Mouse (Mus musculus) G1E (cell line): Measurements from ENCODE around the gene Zkscan14.

ENCODE experiments used
- CTCF ChIP-seq: IDR thresholded peaks from 2 replicates; pipeline ENCODE4 v1.5.1; 2012; ENCODE audit warnings: low read depth, low read length, inconsistent platforms, mixed read lengths
- GATA1 ChIP-seq: IDR thresholded peaks from 2 replicates; pipeline ENCODE4 v1.6.1; 2012; ENCODE audit warnings: borderline replicate concordance, low read length, inconsistent platforms, mixed read lengths
- GATA2 ChIP-seq: IDR thresholded peaks from 2 replicates; pipeline ENCODE4 v1.6.1; 2012; ENCODE audit warnings: low read depth, low read length, inconsistent platforms, borderline replicate concordance
- POLR2AphosphoS5 ChIP-seq: IDR thresholded peaks from 2 replicates; pipeline ENCODE4 v1.6.1; 2012; ENCODE audit warnings: low read depth, low read length, inconsistent platforms; ENCODE audit not compliant: insufficient replicate concordance
- TAL1 ChIP-seq: conservative IDR thresholded peaks from 2 replicates; pipeline ENCODE4 v1.6.1; 2012; ENCODE audit warnings: low read depth, low read length, inconsistent platforms, mixed read lengths

DNA sequence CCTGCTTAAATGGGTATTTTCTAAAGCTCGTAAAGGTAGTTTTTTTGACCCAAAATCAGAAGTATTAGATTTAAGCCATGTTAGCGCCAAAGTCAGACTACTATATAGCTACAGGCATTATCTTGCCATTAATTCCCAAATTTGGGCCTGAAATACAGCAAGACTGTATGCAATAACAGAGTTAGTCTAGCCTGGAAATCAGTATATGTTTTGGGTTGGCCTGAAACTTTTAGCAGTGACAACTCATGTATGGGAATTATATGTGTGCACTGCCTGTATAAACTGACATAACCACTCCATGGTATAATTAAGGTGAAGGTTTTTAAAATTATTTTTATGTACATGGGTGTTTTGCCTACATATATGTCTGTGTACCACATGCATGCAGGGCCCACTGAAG lies 9.7 kb downstream of the Zkscan14 start, which contains the start of gene Atp5j2:
- TF ChIP-seq CTCF (no peak), GATA1 (no peak), TAL1 (no peak), POLR2AphosphoS5 (no peak), GATA2 (no peak)
